Mouse (Mus musculus) ES-E14 (cell line): ENCODE data around the gene Ankrd11.

Source experiments
- HCFC1 ChIP-seq: IDR thresholded peaks from 2 replicates; pipeline ENCODE4 v1.6.1; 2012; ENCODE audit warnings: low read length, inconsistent platforms, borderline replicate concordance; ENCODE audit not compliant: insufficient read depth
- MAFK ChIP-seq: IDR thresholded peaks from 2 replicates; pipeline ENCODE4 v1.6.1; 2014; ENCODE audit warnings: mild to moderate bottlenecking, low read depth, low read length, inconsistent platforms; ENCODE audit not compliant: insufficient read depth
- ZNF384 ChIP-seq: IDR thresholded peaks from 2 replicates; pipeline ENCODE4 v1.6.1; 2012; ENCODE audit warnings: low read depth, low read length, inconsistent platforms

GRCm38 (mm10) chr8:122924091-122924490 lies 118.0 kb downstream of the Ankrd11 start:
- TF ChIP-seq HCFC1 (no peak), ZNF384 (no peak), MAFK (no peak)
